Mouse (Mus musculus): Measurements from ENCODE around the gene Nr0b2. TPM values are rescaled to one million over a fixed set of nuclear protein-coding genes. Genes with fewer than 3 reads are reported as not detected.
A peak's percentile ranks its signal among the peaks of the same experiment; 100 is the strongest.

Nr0b2 gene
- polyA plus RNA-seq, 1 experiment from 2014 or later, result not detected

GRCm38 (mm10) chr4:133599116-133599515 lies 45.9 kb downstream of the Nr0b2 start:
- peak overlapping the region; percentile 40 for H3K4me3 ChIP-seq
- H3K27ac ChIP-seq, result no peak overlapping the region
- H3K27me3 ChIP-seq (replicated peaks), result peaks cover 48% of the 10 kb centered on the region
- peaks cover 12% of the 10 kb centered on the region for H3K4me1 ChIP-seq
- H3K4me2 ChIP-seq, result peak overlapping the region; percentile 69
- WGBS, result 30% methylated on average over 7 of the region's 7 CpGs
- no peak overlapping the region for H3K9ac ChIP-seq
- no peaks in the 10 kb centered on the region for H3K9me3 ChIP-seq
- peaks cover 4% of the 10 kb centered on the region; the same call in 1 of the 2 replicates for H3K36me3 ChIP-seq (replicated peaks)
- no peak for ATAC-seq (replicated peaks)

GRCm38 (mm10) chr4:133599571-133600073 lies 46.4 kb downstream of the Nr0b2 start:
- 0% methylated on average over 49 of the region's 50 CpGs for WGBS
- ATAC-seq (replicated peaks), result peak; percentile 89
- no peaks in the 10 kb centered on the region for H3K9me3 ChIP-seq
- H3K27me3 ChIP-seq (replicated peaks), result peaks cover 48% of the 10 kb centered on the region
- peak overlapping the region; percentile 18 for H3K9ac ChIP-seq
- peaks cover 12% of the 10 kb centered on the region for H3K4me1 ChIP-seq
- H3K4me2 ChIP-seq, result peak overlapping the region; percentile 69
- H3K36me3 ChIP-seq (replicated peaks), result peaks cover 7% of the 10 kb centered on the region; the same call in 1 of the 2 replicates
- H3K4me3 ChIP-seq, result peak overlapping the region; percentile 40
- no peak overlapping the region for H3K27ac ChIP-seq

- H3K9me3 ChIP-seq, result no peaks in the 10 kb centered on the region
- WGBS, result 19% methylated on average over 9 of the region's 9 CpGs
- H3K4me3 ChIP-seq, result peak overlapping the region; percentile 40; the same call in 1 of the 2 replicates
- no peak overlapping the region for H3K27ac ChIP-seq
- H3K4me2 ChIP-seq, result peak overlapping the region; percentile 69
- ATAC-seq (replicated peaks), result no peak
- peaks cover 12% of the 10 kb centered on the region for H3K4me1 ChIP-seq
- H3K9ac ChIP-seq, result no peak overlapping the region; the same call in 1 of the 2 replicates
- H3K36me3 ChIP-seq (replicated peaks), result peaks cover 7% of the 10 kb centered on the region; the same call in 1 of the 2 replicates
- H3K27me3 ChIP-seq (replicated peaks), result peaks cover 48% of the 10 kb centered on the region
These were observed 47.1 kb downstream of the Nr0b2 start for GRCm38 (mm10) chr4:133600306-133600705.

GRCm38 (mm10) chr4:133601721-133602218 lies 48.6 kb downstream of the Nr0b2 start, which contains the start of gene Sfn:
TSS of gene Sfn (minus strand) at chr4:133602168.
- H3K4me3 ChIP-seq, result no peak within 1 kb of the TSS
- H3K36me3 ChIP-seq (replicated peaks), result peaks cover 7% of the 10 kb centered on the region; the same call in 1 of the 2 replicates
- H3K4me2 ChIP-seq, result no peak within 1 kb of the TSS; the same call in 1 of the 2 replicates
- peaks cover 12% of the 10 kb centered on the region for H3K4me1 ChIP-seq
- H3K9me3 ChIP-seq, result no peaks in the 10 kb centered on the region
- no peak within 1 kb of the TSS for H3K27ac ChIP-seq
- ATAC-seq (replicated peaks), result no peak
- no peak within 1 kb of the TSS for H3K9ac ChIP-seq
- H3K27me3 ChIP-seq (replicated peaks), result peaks cover 48% of the 10 kb centered on the region
- 4% methylated on average over 16 of the region's 16 CpGs for WGBS

GRCm38 (mm10) chr4:133603056-133603455 lies 49.9 kb downstream of the Nr0b2 start:
- H3K9me3 ChIP-seq, result no peaks in the 10 kb centered on the region
- H3K4me1 ChIP-seq, result peaks cover 12% of the 10 kb centered on the region
- no peak overlapping the region for H3K4me3 ChIP-seq
- WGBS, result 92% methylated on average over 5 of the region's 5 CpGs
- H3K4me2 ChIP-seq, result no peak overlapping the region
- ATAC-seq (replicated peaks), result no peak
- peaks cover 44% of the 10 kb centered on the region for H3K27me3 ChIP-seq (replicated peaks)
- peaks cover 7% of the 10 kb centered on the region; the same call in 1 of the 2 replicates for H3K36me3 ChIP-seq (replicated peaks)
- no peak overlapping the region for H3K27ac ChIP-seq
- no peak overlapping the region for H3K9ac ChIP-seq

- Histone ChIP-seq H3K27ac (no peak overlapping the region), H3K9me3 (no peaks in the 10 kb centered on the region), H3K4me2 (no peak overlapping the region), H3K4me3 (no peak overlapping the region), H3K27me3 (replicated peaks) (peaks cover 32% of the 10 kb centered on the region), H3K36me3 (replicated peaks) (peaks cover 10% of the 10 kb centered on the region; the same call in 1 of the 2 replicates), H3K4me1 (peaks cover 11% of the 10 kb centered on the region), H3K9ac (no peak overlapping the region)
- ATAC-seq (replicated peaks), result no peak
- WGBS, result 91% methylated on average over 7 of the region's 7 CpGs
These were observed 51.0 kb downstream of the Nr0b2 start for GRCm38 (mm10) chr4:133604175-133604574.

- Histone ChIP-seq H3K4me3 (no peak overlapping the region), H3K9ac (no peak overlapping the region), H3K27ac (no peak overlapping the region), H3K4me1 (peaks cover 4% of the 10 kb centered on the region), H3K36me3 (replicated peaks) (peaks cover 10% of the 10 kb centered on the region; the same call in 1 of the 2 replicates), H3K27me3 (replicated peaks) (peaks cover 26% of the 10 kb centered on the region), H3K9me3 (no peaks in the 10 kb centered on the region), H3K4me2 (no peak overlapping the region)
- no peak for ATAC-seq (replicated peaks)
- 64% methylated on average over 6 of the region's 6 CpGs for WGBS
These were observed 51.7 kb downstream of the Nr0b2 start for GRCm38 (mm10) chr4:133604856-133605255.

GRCm38 (mm10) chr4:133605330-133605729 lies 52.2 kb downstream of the Nr0b2 start:
- Histone ChIP-seq H3K9me3 (no peaks in the 10 kb centered on the region), H3K4me2 (no peak overlapping the region), H3K27me3 (replicated peaks) (peaks cover 21% of the 10 kb centered on the region), H3K4me3 (no peak overlapping the region), H3K9ac (no peak overlapping the region), H3K4me1 (no peaks in the 10 kb centered on the region), H3K36me3 (replicated peaks) (peaks cover 10% of the 10 kb centered on the region; the same call in 1 of the 2 replicates), H3K27ac (no peak overlapping the region)
- WGBS, result 66% methylated on average over 9 of the region's 9 CpGs
- ATAC-seq (replicated peaks), result no peak

Small RNA genes within 50 kb of the gene (microRNA-seq; reads per million reads assigned to microRNA genes)
- gene Gm23158, result not detected

Other genes with a start within 250 kb of the Nr0b2 start
- 23.2 and 26.3 TPM in 2 replicates for gene Wdtc1, start 199.9 kb upstream of the Nr0b2 start, polyA plus RNA-seq (2015; fragmentation: Nextera tagmentation; extraction: Ambion mirVana)
- gene Slc9a1, start 183.7 kb upstream of the Nr0b2 start, polyA plus RNA-seq (2015; fragmentation: Nextera tagmentation; extraction: Ambion mirVana), result 9.9 and 11.1 TPM in 2 replicates
- gene Tent5b, start 73.2 kb upstream of the Nr0b2 start, polyA plus RNA-seq (2015; fragmentation: Nextera tagmentation; extraction: Ambion mirVana), result 0.22 and 0.37 TPM in 2 replicates
- gene Trnp1, start 54.8 kb upstream of the Nr0b2 start, polyA plus RNA-seq (2015; fragmentation: Nextera tagmentation; extraction: Ambion mirVana), result 6.4 and 6.9 TPM in 2 replicates
- gene Kdf1, start 34.4 kb upstream of the Nr0b2 start, polyA plus RNA-seq (2015; fragmentation: Nextera tagmentation; extraction: Ambion mirVana), result 0.95 and 0.99 TPM in 2 replicates
- gene Nudc, start 7.4 kb upstream of the Nr0b2 start, polyA plus RNA-seq (2015; fragmentation: Nextera tagmentation; extraction: Ambion mirVana), result 246 and 255 TPM in 2 replicates
- 8.1 and 9.1 TPM in 2 replicates for gene Gpatch3, start 21.4 kb downstream of the Nr0b2 start, polyA plus RNA-seq (2015; fragmentation: Nextera tagmentation; extraction: Ambion mirVana)
- 18.2 and 21.2 TPM in 2 replicates for gene Gpn2, start 31.0 kb downstream of the Nr0b2 start, polyA plus RNA-seq (2015; fragmentation: Nextera tagmentation; extraction: Ambion mirVana)
- 1.2 and 3.4 TPM in 2 replicates for gene Sfn, start 48.8 kb downstream of the Nr0b2 start, polyA plus RNA-seq (2015; fragmentation: Nextera tagmentation; extraction: Ambion mirVana)
- 6.4 and 9.3 TPM in 2 replicates for gene Zdhhc18, start 96.8 kb downstream of the Nr0b2 start, polyA plus RNA-seq (2015; fragmentation: Nextera tagmentation; extraction: Ambion mirVana)
- gene Pigv, start 119.3 kb downstream of the Nr0b2 start, polyA plus RNA-seq (2015; fragmentation: Nextera tagmentation; extraction: Ambion mirVana), result 16.0 and 16.2 TPM in 2 replicates
- gene Arid1a, start 203.4 kb downstream of the Nr0b2 start, polyA plus RNA-seq (2015; fragmentation: Nextera tagmentation; extraction: Ambion mirVana), result 37.9 and 39.3 TPM in 2 replicates